Mouse (Mus musculus) lung, adult 2 months (tissue): Measurements from ENCODE around the gene Rtp1.

Experiments
- CTCF ChIP-seq: fragments of 200-500 bp; IDR thresholded peaks from 2 replicates; pipeline ENCODE4 v1.5.1; 2011; ENCODE audit warnings: mild to moderate bottlenecking, low read length, control low read depth; ENCODE audit not compliant: insufficient read depth
- POLR2A ChIP-seq: fragments of 200-500 bp; IDR thresholded peaks from 2 replicates; pipeline ENCODE4 v1.6.1; 2011; ENCODE audit warnings: low read depth, mild to moderate bottlenecking, control low read depth, low read length, borderline replicate concordance; ENCODE audit errors: extremely low read depth

- no peak for TF ChIP-seq CTCF
- TF ChIP-seq POLR2A, result no peak
Observed at GRCm38 (mm10) chr16:23429991-23430390, 1.1 kb downstream of the Rtp1 start.
